In the genomic region with DNA sequence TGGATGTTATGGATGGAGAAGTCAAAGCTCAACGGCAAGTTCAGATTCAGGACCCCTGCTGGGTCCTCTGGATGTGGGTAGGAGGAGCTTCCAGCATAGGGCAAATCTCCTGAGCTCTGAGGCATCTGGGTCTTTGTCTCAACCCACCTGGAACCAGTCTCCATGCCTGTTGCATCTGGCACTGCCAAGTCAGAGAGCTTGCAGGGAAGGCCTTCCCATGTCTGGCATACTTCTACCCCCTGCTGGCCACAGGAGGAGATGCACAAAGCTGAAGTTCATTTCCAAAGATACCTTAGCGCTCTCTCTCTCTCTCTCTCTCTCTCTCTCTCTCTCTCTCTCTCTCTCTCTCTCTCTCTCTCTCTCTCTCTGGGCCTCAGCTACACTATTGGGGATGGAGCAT, we compare ENCODE assay signal across 8 mouse cellular contexts. TPM values are rescaled to one million over a fixed set of nuclear protein-coding genes. Genes with fewer than 3 reads are reported as not detected.
DNase-seq lines count a peak whose midpoint lies in the region; ATAC-seq and TF ChIP-seq lines count a peak whose summit lies in the region.

No protein-coding gene starts in this region.

- no peak overlapping the region for H3K4me2 ChIP-seq in forebrain, embryonic 16.5 days (ENCODE audit: low read length)

- no peaks in the 10 kb centered on the region for H3K27me3 ChIP-seq in forebrain, embryonic 16.5 days (replicated peaks; ENCODE audit: control insufficient read depth, insufficient read depth, low read length)
- no peaks in the 10 kb centered on the region for H3K27me3 ChIP-seq in kidney, adult 2 months (replicated peaks; ENCODE audit: control insufficient read depth, insufficient read depth, low read length)
- H3K27me3 ChIP-seq in spleen, adult 2 months (ENCODE audit: control insufficient read depth, insufficient read depth, low read length) = no peaks in the 10 kb centered on the region

- H3K9ac ChIP-seq in forebrain, embryonic 16.5 days (replicated peaks; ENCODE audit: low read depth, low read length) = no peak overlapping the region

- H3K4me1 ChIP-seq in forebrain, embryonic 16.5 days (replicated peaks; ENCODE audit: control insufficient read depth, insufficient read depth, low read length) = no peaks in the 10 kb centered on the region
- H3K4me1 ChIP-seq in kidney, adult 2 months (ENCODE audit: control insufficient read depth, insufficient read depth, low read length) = peaks cover 3% of the 10 kb centered on the region; the same call in 1 of the 2 replicates
- H3K4me1 ChIP-seq in spleen, adult 2 months (ENCODE audit: control insufficient read depth, insufficient read depth, insufficient read length) = no peaks in the 10 kb centered on the region

- no peak overlapping the region for H3K27ac ChIP-seq in forebrain, embryonic 16.5 days (ENCODE audit: low read length)
- H3K27ac ChIP-seq in kidney, adult 2 months (ENCODE audit: insufficient read depth, low read depth, low read length) = no peak overlapping the region
- H3K27ac ChIP-seq in spleen, adult 2 months (ENCODE audit: insufficient read depth, low read length) = no peak overlapping the region

- no peaks in the 10 kb centered on the region for H3K9me3 ChIP-seq in forebrain, embryonic 16.5 days (ENCODE audit: control insufficient read depth, low read length)

- peak; percentile 92 for TF ChIP-seq CTCF in kidney, adult 2 months (conservative IDR thresholded peaks at IDR 0.05; ENCODE audit: insufficient read depth, insufficient read length, low read depth, low read length)
- peak; percentile 74; the same call in 1 of the 2 replicates for TF ChIP-seq CTCF in spleen, adult 2 months (IDR thresholded peaks at IDR 0.05; ENCODE audit: extremely low read depth, insufficient read depth, insufficient read length, insufficient replicate concordance)

- H3K36me3 ChIP-seq in forebrain, embryonic 16.5 days (ENCODE audit: control insufficient read depth, insufficient read depth) = no peaks in the 10 kb centered on the region
- no peaks in the 10 kb centered on the region for H3K36me3 ChIP-seq in kidney, adult 2 months (ENCODE audit: control insufficient read depth, insufficient read depth, low read length)
- no peaks in the 10 kb centered on the region for H3K36me3 ChIP-seq in spleen, adult 2 months (ENCODE audit: control insufficient read depth, insufficient read depth, low read length)

- WGBS in forebrain, embryonic 16.5 days = 46% methylated on average over 2 of the region's 2 CpGs
- 49% methylated on average over 2 of the region's 2 CpGs for WGBS in kidney, adult 2 months
- 68% methylated on average over 2 of the region's 2 CpGs for whole genome bisulfite sequencing in spleen, adult 2 months

- no peak overlapping the region for H3K4me3 ChIP-seq in forebrain, embryonic 16.5 days (replicated peaks; ENCODE audit: low read length)
- no peak overlapping the region for H3K4me3 ChIP-seq in kidney, adult 2 months (ENCODE audit: insufficient read depth, low read depth, low read length)
- no peak overlapping the region for H3K4me3 ChIP-seq in spleen, adult 2 months (ENCODE audit: extremely low read depth, insufficient read depth, insufficient read length)

- DNase-seq in cerebellum, adult 9-10 months = peak; percentile 11
- DNase-seq in cerebellum, postnatal 36 days = no peak
- DNase-seq in urinary bladder, postnatal 14 days (ENCODE audit: low spot score) = peak; percentile 47
- no peak for DNase-seq in urinary bladder, adult 2 months (ENCODE audit: low spot score)
- DNase-seq in kidney, adult 2 months = peak; percentile 73
- DNase-seq in lung, postnatal 10 days = peak; percentile 71
- peak in 1 of 2 experiments; percentile 45 for DNase-seq in spleen, adult 2 months (ENCODE audit: low read depth in 1 of 2, low spot score in 2 of 2)

- no peak for TF ChIP-seq POLR2A in kidney, adult 2 months (IDR thresholded peaks at IDR 0.05; ENCODE audit: low read depth, low read length)
- no peak for TF ChIP-seq POLR2A in spleen, adult 2 months (IDR thresholded peaks at IDR 0.05; ENCODE audit: low read depth, low read length)

- ATAC-seq in forebrain, embryonic 16.5 days = peak; percentile 76

RNA-seq across cellular contexts. Expression of gene Slc43a1, which starts 17.1 kb away (rescaled TPM):
- 11.4 and 12.6 TPM in 2 replicates for polyA plus RNA-seq in urinary bladder, adult 2 months (2012; rRNA removed)
- polyA plus RNA-seq in forebrain, embryonic 16.5 days (2015; fragmentation: Nextera tagmentation; extraction: Ambion mirVana) = 2.6 and 3.1 TPM in 2 replicates
- 3.6 and 4.3 TPM in 2 replicates for polyA plus RNA-seq in kidney, adult 2 months (2012; rRNA removed)
- polyA plus RNA-seq in spleen, adult 2 months (2012; rRNA removed) = 59.6 and 70.0 TPM in 2 replicates

RNA-seq across cellular contexts. Expression of gene Timm10, which starts 28.9 kb away (rescaled TPM):
- polyA plus RNA-seq in urinary bladder, adult 2 months (2012; rRNA removed) = 35.0 and 47.5 TPM in 2 replicates
- 58.0 and 69.5 TPM in 2 replicates for polyA plus RNA-seq in forebrain, embryonic 16.5 days (2015; fragmentation: Nextera tagmentation; extraction: Ambion mirVana)
- 62.2 and 90.3 TPM in 2 replicates for polyA plus RNA-seq in kidney, adult 2 months (2012; rRNA removed)
- 19.0 and 24.4 TPM in 2 replicates for polyA plus RNA-seq in spleen, adult 2 months (2012; rRNA removed)

RNA-seq across cellular contexts. Expression of gene Rtn4rl2, which starts 30.8 kb away (rescaled TPM):
- 1.4 and 1.6 TPM in 2 replicates for polyA plus RNA-seq in urinary bladder, adult 2 months (2012; rRNA removed)
- 9.8 and 11.4 TPM in 2 replicates for polyA plus RNA-seq in forebrain, embryonic 16.5 days (2015; fragmentation: Nextera tagmentation; extraction: Ambion mirVana)
- 1.4 and 1.5 TPM in 2 replicates for polyA plus RNA-seq in kidney, adult 2 months (2012; rRNA removed)
- polyA plus RNA-seq in spleen, adult 2 months (2012; rRNA removed) = 3.0 and 7.3 TPM in 2 replicates

RNA-seq across cellular contexts. Expression of gene Smtnl1, which starts 33.3 kb away (rescaled TPM):
- not detected in 2 replicates for polyA plus RNA-seq in urinary bladder, adult 2 months (2012; rRNA removed)
- polyA plus RNA-seq in forebrain, embryonic 16.5 days (2015; fragmentation: Nextera tagmentation; extraction: Ambion mirVana) = not detected in 2 replicates
- polyA plus RNA-seq in kidney, adult 2 months (2012; rRNA removed) = 2.6 TPM in 1 of 2 replicates, not detected in the other
- 0.04 TPM in 1 of 2 replicates, not detected in the other for polyA plus RNA-seq in spleen, adult 2 months (2012; rRNA removed)

RNA-seq across cellular contexts. Expression of gene Ube2l6, which starts 57.1 kb away (rescaled TPM):
- polyA plus RNA-seq in urinary bladder, adult 2 months (2012; rRNA removed) = 36.2 and 36.3 TPM in 2 replicates
- polyA plus RNA-seq in forebrain, embryonic 16.5 days (2015; fragmentation: Nextera tagmentation; extraction: Ambion mirVana) = 21.2 and 28.1 TPM in 2 replicates
- polyA plus RNA-seq in kidney, adult 2 months (2012; rRNA removed) = 18.1 and 24.1 TPM in 2 replicates
- polyA plus RNA-seq in spleen, adult 2 months (2012; rRNA removed) = 125 and 250 TPM in 2 replicates

Comparison
In these comparisons a context has a peak if more than half of its experiments do, and no peak if none do; other contexts are left out.
1. DNase-seq: peak in cerebellum, adult 9-10 months (single experiment), urinary bladder, postnatal 14 days (single experiment), kidney, adult 2 months (single experiment) and lung, postnatal 10 days (single experiment); none in cerebellum, postnatal 36 days (0 of 2) and urinary bladder, adult 2 months (single experiment).